Mouse (Mus musculus) heart, adult 11 months (tissue): Measurements from ENCODE around the gene Mtmr12.
"Not testable (repeated sequence)": the region's sequence is repeated elsewhere in the genome, so short reads cannot be mapped to it uniquely, and the experiment has no call there.

Experiments used
- DNase-seq: peaks from one replicate; pipeline ENCODE4 v3.0.0; 2022

Gene Mtmr12

DNA sequence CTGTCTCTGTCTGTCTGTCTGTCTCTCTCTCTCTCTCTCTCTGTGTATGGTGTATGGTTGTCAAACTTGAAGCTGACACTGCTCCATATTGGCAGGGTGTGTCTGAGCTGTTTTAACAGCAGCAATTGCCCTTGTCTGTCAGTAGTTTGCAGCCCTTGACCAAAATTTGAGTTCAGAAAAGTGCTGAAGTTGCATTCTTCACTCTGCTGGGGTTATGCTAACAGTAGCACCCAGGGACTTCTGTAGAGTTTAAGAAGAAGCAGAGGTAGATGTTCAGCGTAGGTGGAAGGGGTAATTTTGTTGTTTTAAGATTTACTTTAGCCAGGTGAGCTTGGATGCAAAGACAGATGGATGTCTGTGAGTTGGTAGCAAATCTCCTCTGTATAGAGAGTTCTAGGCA, 7.4 kb downstream of the Mtmr12 start:
- no peak for DNase-seq

DNA sequence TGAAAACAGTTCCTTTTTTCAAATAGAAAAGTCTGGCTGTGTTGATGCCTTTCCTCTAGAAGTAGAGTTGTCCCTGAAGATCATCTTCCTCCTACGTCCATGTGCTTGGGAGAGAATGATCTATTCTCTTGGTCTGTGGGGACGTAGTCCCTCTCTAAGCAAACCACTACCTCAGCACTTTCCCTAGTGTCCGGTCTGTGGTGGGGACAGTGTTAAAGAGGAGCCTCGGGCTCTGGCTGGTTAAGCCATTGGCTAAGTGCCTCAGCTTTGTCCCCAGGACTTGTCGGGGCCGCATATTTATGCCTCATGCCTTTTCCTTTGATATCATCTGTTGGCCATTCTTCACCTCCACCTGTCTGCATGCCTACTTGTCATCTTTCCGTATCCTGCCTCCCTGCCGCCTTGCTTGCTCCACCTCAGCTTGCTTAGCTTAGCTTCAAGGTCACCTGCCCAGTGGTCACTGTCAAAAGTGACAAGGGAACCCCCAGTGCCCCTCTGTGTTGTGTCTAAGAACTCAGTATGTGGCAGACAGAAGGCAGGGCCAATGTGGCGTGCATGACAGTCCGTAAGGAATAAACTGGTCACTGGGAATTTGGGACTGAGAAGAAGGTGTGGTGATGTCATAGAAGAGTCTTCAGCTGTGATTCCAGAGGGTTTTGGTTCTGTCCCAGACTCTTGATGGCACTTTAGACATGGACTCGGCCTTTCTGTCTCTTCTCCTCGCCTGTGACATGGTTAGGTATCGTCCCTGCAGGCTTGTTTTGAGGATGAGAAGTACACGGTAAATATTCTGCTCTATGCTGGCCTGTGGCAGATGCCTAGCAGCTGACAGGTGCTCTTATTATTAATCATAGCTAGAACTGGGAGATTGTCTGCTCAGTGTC, 9.9 kb downstream of the Mtmr12 start:
- peak; percentile 93 for DNase-seq

- DNase-seq = no peak
Observed at GRCm38 (mm10) chr15:12215415-12215718, 10.5 kb downstream of the Mtmr12 start.

DNA sequence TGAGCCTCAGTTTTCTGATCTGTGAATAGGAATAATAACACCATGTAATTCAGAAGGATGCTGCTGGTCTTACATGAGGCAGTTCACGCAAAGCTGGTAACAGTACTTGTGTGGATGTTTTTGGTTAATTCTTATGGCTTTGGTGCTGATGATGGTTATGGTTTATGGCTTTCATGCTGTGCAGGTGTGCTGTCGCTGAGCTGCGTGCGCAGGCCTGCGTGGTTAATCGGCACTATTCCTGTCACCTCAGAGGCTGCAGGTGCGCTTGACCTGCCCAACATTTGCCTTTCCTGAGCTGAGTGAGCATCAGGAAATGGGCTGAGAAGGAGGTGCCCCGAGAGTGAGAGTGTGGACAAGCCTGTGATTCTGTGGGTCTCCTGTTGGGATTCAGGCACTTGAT, 11.3 kb downstream of the Mtmr12 start:
- DNase-seq = no peak

GRCm38 (mm10) chr15:12216798-12217197, 12.0 kb downstream of the Mtmr12 start:
- no peak for DNase-seq

DNA sequence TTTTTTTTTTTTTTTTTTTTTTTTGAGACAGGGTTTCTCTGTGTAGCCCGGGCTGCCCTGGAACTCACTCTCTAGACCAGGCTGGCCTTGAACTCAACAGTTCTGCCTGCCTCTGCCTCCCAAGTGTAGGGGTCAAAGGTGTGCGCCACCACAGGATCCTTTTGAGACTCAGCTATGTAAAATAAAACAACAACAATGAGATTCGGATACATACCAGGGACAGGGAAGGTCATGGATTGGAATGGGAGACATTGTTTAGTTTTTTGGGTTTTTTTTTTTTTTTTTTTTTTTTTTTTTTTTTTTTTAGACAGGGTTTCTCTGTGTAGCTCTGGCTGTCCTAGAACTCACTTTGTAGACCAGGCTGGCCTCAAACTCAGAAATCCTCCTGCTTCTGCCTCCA, 12.5 kb downstream of the Mtmr12 start:
- not testable (repeated sequence) for DNase-seq

DNA sequence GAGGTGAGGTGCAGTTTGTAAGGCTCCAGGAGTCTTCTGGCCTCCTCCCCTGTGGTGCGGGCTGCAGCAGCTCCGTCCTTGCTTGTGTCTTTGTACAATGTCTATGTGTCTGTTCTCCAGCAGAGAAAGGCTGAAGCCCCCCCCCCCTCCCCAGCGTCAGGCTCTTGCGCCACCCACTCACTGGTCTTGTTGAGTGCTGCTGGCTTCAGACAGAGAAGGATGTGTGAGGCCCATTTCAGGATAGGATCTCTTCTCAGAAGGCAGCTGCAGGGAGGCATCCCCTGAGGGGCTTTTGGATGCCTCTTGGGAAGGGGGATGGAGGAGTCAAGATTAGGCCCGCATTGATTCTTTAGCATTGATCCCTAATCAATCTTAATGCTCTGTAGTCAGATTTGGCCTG, 13.0 kb downstream of the Mtmr12 start:
- DNase-seq = peak; percentile 70

DNA sequence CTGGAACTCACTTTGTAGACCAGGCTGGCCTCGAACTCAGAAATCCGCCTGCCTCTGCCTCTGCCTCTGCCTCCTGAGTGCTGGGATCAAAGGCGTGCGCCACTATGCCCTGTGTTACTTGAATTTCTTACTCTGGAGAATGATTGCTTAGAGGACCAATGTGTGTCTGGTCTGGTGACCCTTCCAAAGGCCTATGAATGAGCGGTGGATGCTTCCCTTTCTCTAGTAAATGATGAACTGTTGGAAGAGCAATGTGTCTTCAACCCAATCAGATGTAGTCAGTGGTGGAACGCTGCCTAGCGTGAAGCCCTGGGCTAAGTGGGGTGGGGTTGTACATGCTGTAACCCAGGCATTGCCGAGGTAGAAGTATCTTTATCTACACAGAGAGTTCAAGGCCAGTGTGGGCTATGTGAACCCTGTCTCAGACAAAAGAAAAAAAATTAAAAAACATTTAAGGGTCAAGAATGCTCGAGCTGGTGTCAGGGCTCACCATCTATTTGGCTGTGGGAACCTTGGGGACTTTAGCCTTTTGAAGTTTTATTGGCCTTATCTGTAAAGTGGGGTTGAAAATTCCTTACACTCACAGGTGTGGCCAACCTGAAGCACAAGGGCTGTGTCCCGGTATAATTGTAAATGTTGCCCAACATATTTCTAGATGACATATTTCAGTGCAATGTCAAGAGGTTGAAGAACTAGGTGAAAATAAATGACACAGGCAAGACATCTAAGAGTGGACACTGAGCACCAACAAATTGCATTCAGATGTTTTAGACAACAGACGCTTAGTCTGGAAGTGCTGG, 14.0 kb downstream of the Mtmr12 start:
- DNase-seq = peak; percentile 56

GRCm38 (mm10) chr15:12221131-12221530, 16.3 kb downstream of the Mtmr12 start:
- no peak for DNase-seq

DNA sequence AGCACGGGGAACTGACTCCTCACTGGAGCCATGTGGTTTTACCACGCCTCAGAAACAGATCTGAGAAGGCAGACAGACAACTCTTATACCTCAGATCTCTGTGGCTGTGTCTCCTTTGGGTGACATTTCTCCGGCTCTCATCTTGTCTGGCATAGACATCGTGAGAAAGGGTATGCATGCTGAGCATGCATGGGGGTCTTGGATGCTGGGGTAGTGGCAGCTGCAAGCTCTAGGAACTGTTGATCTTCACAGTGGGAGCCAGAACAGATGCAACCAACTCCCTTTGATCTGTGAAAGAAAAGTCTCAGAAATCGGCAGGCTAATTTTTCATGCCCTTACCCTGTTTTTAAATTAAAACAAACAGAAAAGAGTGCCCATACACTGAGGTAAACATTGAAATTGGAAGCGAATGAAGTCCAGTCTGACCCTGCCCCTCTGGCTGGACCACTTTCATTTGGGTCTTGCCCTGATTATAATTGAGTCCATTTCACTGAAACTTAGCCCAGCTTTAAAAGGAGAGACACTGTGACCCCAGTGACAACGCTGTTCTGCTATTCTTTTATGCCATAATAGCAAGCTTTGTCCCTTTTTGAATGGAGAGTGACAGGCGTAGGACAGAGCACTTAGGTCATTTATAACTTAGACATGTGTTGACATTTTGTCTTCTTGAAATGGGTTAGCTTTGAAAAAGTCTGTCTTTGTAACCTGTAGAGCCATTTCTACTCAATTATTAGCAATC, 17.9 kb downstream of the Mtmr12 start:
- DNase-seq = peak; percentile 86

DNA sequence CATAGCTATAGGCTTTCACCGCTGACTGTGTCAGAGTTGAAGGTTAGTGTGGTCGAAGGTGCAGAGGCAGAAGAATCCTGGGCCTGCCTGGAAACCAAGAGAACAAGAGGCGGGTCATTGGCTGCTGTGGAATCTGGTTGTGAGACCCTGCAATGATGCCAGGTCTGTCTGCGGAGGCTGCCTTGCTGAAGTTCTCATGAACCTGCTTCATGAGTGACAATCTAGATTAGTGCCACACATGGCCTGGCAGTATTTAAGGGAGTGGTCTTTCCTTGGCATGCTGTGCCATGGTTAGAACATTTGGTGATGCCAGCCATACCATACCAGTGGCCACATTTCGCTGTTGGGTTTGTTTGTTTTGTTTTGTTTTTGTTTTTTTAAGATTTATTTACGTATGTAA, 18.6 kb downstream of the Mtmr12 start:
- DNase-seq = peak; percentile 86

- DNase-seq = peak; percentile 70
Observed at GRCm38 (mm10) chr15:12224239-12224638, 19.4 kb downstream of the Mtmr12 start.

- DNase-seq = peak; percentile 92
Observed at GRCm38 (mm10) chr15:12225062-12225461, 20.2 kb downstream of the Mtmr12 start.

DNA sequence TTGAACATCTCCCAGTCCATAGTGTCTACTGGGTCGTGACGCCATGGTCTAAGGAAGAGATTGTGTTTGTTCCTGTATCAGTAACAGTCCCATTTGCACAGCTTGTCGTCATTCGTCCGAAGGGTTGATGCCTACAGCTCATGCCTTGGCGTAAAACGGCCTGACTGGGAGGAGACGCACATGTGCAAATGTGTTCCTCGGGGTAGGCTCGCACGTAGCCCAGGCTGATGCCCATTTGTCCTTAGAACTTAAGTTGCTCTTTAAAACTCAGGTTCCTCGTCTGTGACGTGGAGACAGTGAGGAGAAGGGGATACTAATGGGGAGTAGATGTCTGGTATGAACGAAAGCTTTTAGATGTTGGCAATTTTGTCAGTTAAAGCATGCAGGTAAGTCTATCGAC, 22.1 kb downstream of the Mtmr12 start:
- peak; percentile 86 for DNase-seq

GRCm38 (mm10) chr15:12227355-12227754, 22.5 kb downstream of the Mtmr12 start:
- DNase-seq = no peak

DNA sequence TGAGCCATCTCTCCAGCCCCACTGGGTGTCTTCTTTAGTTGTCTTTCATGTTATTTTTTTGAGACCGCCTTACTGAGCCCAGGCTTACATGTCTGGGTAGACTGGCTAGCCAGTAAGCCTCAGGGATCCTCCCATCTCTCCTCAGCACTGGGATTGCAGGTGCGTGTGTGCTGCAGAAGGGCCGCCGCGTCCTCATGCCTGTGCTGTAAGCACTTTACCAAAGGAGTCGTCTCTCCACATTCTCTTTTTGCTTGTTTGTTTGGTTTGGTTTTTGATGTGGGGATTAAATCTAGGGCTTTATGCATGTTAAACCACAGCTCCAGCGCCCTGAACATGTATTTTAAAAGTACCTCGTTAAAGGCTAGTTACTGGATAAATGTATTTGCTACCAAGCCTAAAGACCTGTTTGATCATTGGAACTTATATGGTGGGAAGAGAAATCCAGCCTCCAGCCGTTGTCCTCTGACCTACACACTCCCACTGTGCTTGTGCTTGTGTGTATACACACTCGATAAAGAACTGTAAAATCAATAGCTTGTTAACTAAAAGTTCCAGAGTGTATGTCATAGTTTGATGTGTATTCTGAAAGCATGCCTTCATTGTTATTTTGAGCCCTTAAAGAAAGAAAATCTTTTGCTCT, 24.9 kb downstream of the Mtmr12 start:
- DNase-seq = peak; percentile 84

GRCm38 (mm10) chr15:12230243-12230935, 25.6 kb downstream of the Mtmr12 start:
- DNase-seq = peak; percentile 90

GRCm38 (mm10) chr15:12231462-12231861, 26.6 kb downstream of the Mtmr12 start:
- peak; percentile 74 for DNase-seq

- peak; percentile 72 for DNase-seq
Observed at GRCm38 (mm10) chr15:12232429-12232828, 27.6 kb downstream of the Mtmr12 start.

- DNase-seq = peak; percentile 94
Observed at GRCm38 (mm10) chr15:12233021-12233420, 28.2 kb downstream of the Mtmr12 start.

GRCm38 (mm10) chr15:12235559-12235958, 30.7 kb downstream of the Mtmr12 start:
- DNase-seq = no peak

DNA sequence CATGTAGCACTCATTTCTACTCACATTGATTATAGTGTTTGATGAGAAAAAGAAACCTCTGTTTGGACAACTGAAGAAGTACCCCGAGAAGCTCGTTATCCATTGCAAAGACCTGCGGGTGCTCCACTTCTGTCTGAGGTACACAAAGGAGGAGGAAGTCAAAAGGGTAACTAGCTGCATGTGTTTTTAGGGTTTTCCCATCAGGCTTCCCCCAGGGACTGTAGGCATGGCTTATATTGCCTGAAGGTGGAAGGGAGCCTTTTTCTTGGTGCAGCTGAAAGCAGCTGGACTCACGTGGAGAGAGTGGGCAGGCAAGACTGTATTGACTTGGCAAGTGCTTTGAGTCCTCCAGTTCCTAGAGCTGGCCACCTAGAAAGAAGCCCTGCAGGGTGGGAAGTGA, 31.2 kb downstream of the Mtmr12 start:
- peak; percentile 72 for DNase-seq
